Mouse (Mus musculus): ENCODE results near the gene Cnppd1.

Gene Cnppd1

GRCm38 (mm10) chr1:75147411-75148135, 5.1 kb upstream of the Cnppd1 start:
- DNase-seq: no peak

GRCm38 (mm10) chr1:75145589-75145988, 3.1 kb upstream of the Cnppd1 start:
- no peak for DNase-seq

GRCm38 (mm10) chr1:75141486-75142190, 873 bp downstream of the Cnppd1 start:
- DNase-seq: peak; percentile 80

- peak; percentile 16 for DNase-seq
Measured at GRCm38 (mm10) chr1:75140601-75141190, 1.8 kb downstream of the Cnppd1 start.

GRCm38 (mm10) chr1:75138448-75138847, 4.1 kb downstream of the Cnppd1 start:
- no peak for DNase-seq

- no peak for DNase-seq
Measured at GRCm38 (mm10) chr1:75136730-75137129, 5.8 kb downstream of the Cnppd1 start.

GRCm38 (mm10) chr1:75136293-75136692, 6.2 kb downstream of the Cnppd1 start:
- DNase-seq: no peak

- no peak for DNase-seq
Measured at GRCm38 (mm10) chr1:75133421-75134207, 8.9 kb downstream of the Cnppd1 start, which contains the start of gene Slc23a3. Gene Slc23a3 (minus strand): TSS chr1:75133890.

GRCm38 (mm10) chr1:75128641-75129040, 13.9 kb downstream of the Cnppd1 start:
- no peak for DNase-seq

- DNase-seq: no peak
Measured at GRCm38 (mm10) chr1:75125418-75125817, 17.1 kb downstream of the Cnppd1 start.

- DNase-seq: peak; percentile 98
Measured at GRCm38 (mm10) chr1:75124346-75125321, 17.9 kb downstream of the Cnppd1 start, which contains the start of gene Nhej1. Gene Nhej1 (minus strand): TSS chr1:75125200.

- peak; percentile 46 for DNase-seq
Measured at GRCm38 (mm10) chr1:75122211-75122610, 20.3 kb downstream of the Cnppd1 start.
